Mouse (Mus musculus) cerebellum, adult 2 months (tissue): ENCODE results near the gene Cpne6.

Source experiments
- CTCF ChIP-seq: fragments of 200-500 bp; IDR thresholded peaks from 2 replicates; pipeline ENCODE4 v1.5.1; 2011; ENCODE audit warnings: low read depth, mild to moderate bottlenecking, control low read depth, low read length, moderate library complexity, borderline replicate concordance; ENCODE audit not compliant: insufficient read depth
- POLR2A ChIP-seq: fragments of 200-500 bp; IDR thresholded peaks from 2 replicates; pipeline ENCODE4 v1.6.1; 2011; ENCODE audit warnings: low read length, control low read depth, borderline replicate concordance; ENCODE audit not compliant: insufficient read depth

GRCm38 (mm10) chr14:55557587-55557986 is 47.3 kb downstream of the Cpne6 start:
- no peak for TF ChIP-seq POLR2A
- TF ChIP-seq CTCF: no peak
